Mouse (Mus musculus) heart, postnatal 0 days (tissue): ENCODE measurements around the gene Nop2. TPM values are rescaled to one million over a fixed set of nuclear protein-coding genes. Genes with fewer than 3 reads are reported as not detected.

Experiments
- ATAC-seq: fragments of 200-750 bp; cut with Nextera tagmentation; 2 replicates; pipeline ENCODE4 v1.8.0; 2017; ENCODE audit warnings: low read depth, moderate number of reproducible peaks, moderate library complexity; ENCODE audit not compliant: insufficient read depth
- DNase-seq: peaks from one replicate; pipeline ENCODE4 v3.0.0-alpha.2; 2016; ENCODE audit warnings: low spot score
- H3K27ac ChIP-seq: fragments of 300-500 bp; sonication (generic); 2 replicates; pipeline ENCODE4 v1.5.1; 2014; ENCODE audit warnings: low read depth, mild to moderate bottlenecking
- H3K27me3 ChIP-seq: fragments of 300-500 bp; sonication (generic); 2 replicates; pipeline ENCODE4 v1.6.1; 2014; ENCODE audit warnings: low read length, mixed read lengths; ENCODE audit not compliant: control insufficient read depth, insufficient read depth
- H3K36me3 ChIP-seq: fragments of 300-500 bp; sonication (generic); replicated peaks from 2 replicates; pipeline ENCODE4 v1.6.1; 2014; ENCODE audit warnings: low read length, mixed read lengths; ENCODE audit not compliant: control insufficient read depth, insufficient read depth
- H3K4me1 ChIP-seq: fragments of 300-500 bp; sonication (generic); 2 replicates; pipeline ENCODE4 v1.6.1; 2014; ENCODE audit warnings: antibody characterized with exemption; ENCODE audit not compliant: control insufficient read depth, insufficient read depth
- H3K4me2 ChIP-seq: fragments of 300-500 bp; sonication (generic); 2 replicates; pipeline ENCODE4 v1.6.1; 2014; ENCODE audit warnings: low read depth, mild to moderate bottlenecking, low read length, moderate library complexity
- H3K4me3 ChIP-seq: fragments of 300-500 bp; sonication (generic); 2 replicates; pipeline ENCODE4 v1.5.1; 2014; ENCODE audit warnings: low read depth, low read length
- H3K9ac ChIP-seq: fragments of 300-500 bp; sonication (generic); replicated peaks from 2 replicates; pipeline ENCODE4 v1.6.1; 2014; ENCODE audit warnings: low read depth, low read length, mixed read lengths
- H3K9me3 ChIP-seq: fragments of 300-500 bp; sonication (generic); replicated peaks from 2 replicates; pipeline ENCODE4 v1.6.1; 2016; ENCODE audit warnings: low read length; ENCODE audit not compliant: control insufficient read depth
- CTCF ChIP-seq: IDR thresholded peaks from 2 replicates; pipeline ENCODE4 v1.5.1; 2016; ENCODE audit warnings: antibody characterized with exemption, control low read depth, low read depth
- EP300 ChIP-seq: IDR thresholded peaks from 2 replicates; pipeline ENCODE4 v1.6.1; 2016; ENCODE audit warnings: antibody characterized with exemption, low read depth
- WGBS: fragments of 180-500 bp; shearing (Covaris S2); extraction: QIAGEN DNeasy Blood & Tissue Kit; methylation state at CpG from one replicate; pipeline ENCODE4 v1.1.7; 2014; 5-methylcytosine and 5-hydroxymethylcytosine counted together
- polyA plus RNA-seq: library from polyadenylated mRNA; unstranded; fragments of >200 nt; fragmentation: Nextera tagmentation; extraction: Ambion mirVana; gene quantifications from 2 replicates; pipeline ENCODE4 v1.2.1, GENCODE M21; 2015
- total RNA-seq: library from RNA; depleted of rRNA; stranded (reverse); fragments of >200 nt; gene quantifications from 2 replicates; pipeline ENCODE4 v1.2.3, GENCODE M21; 2014; ENCODE audit warnings: low replicate concordance

The Nop2 gene
- total and polyA plus RNA-seq, 2 experiments from 2014 or later: 22.9 to 25.3 TPM

DNA sequence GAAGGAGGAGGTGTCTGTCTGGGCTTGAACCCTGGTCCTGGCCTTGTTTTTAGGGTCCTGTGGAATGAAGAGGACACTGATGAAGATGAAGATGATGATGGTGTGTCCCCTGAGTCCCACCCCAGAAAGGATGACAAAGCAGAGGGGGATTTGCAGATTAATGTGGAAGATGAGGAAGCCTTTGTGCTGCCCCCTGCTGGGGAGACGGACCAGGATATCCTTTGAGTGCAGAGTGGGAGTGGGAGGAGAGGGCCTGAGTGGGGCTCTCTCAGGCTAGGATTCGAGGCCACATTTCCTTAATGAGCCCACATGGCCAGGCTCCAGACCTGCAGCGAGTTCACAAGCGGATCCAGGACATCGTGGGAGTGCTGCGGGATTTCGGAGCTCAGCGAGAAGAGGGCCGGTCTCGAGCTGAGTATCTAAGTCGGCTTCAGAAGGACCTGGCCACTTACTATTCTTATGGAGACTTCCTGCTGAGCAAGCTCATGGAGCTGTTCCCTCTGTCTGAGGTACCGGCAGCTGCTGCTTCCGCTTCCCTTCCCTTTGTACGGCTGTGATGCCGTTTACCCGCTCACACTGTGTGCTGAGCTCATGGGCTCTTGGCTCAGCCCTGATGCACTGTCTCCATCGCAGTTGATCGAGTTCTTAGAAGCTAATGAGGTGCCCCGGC, 5.4 kb downstream of the Nop2 start:
- DNase-seq: no peak
- WGBS: 87% methylated on average over 19 of the region's 19 CpGs
- H3K27ac ChIP-seq: no peak overlapping the region
- no peaks in the 10 kb centered on the region for H3K9me3 ChIP-seq
- no peak overlapping the region for H3K9ac ChIP-seq
- H3K4me2 ChIP-seq: no peak overlapping the region
- H3K27me3 ChIP-seq: no peaks in the 10 kb centered on the region
- H3K4me1 ChIP-seq: peaks cover 6% of the 10 kb centered on the region; the same call in 1 of the 2 replicates
- H3K36me3 ChIP-seq: peaks cover 86% of the 10 kb centered on the region
- peak; percentile 46 for TF ChIP-seq CTCF
- TF ChIP-seq EP300: no peak
- no peak for ATAC-seq
- no peak overlapping the region for H3K4me3 ChIP-seq

DNA sequence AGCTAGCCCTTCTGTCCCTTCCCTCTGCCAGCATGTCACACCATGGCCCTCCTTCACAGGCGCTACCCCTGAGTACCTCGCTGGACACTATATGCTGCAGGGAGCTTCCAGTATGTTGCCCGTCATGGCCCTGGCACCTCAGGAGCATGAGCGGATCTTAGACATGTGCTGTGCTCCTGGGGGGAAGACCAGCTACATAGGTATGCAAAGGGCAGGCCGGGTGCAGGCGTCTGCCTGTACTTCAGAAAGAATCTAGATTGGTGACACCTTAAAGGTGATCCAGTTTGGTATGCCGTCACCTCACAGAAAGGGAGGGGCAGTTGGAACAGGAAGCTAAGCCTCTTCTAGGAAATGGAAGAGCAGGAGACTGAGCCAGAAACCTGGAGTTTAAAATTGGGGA, 8.0 kb downstream of the Nop2 start:
- Histone ChIP-seq H3K27ac (no peak overlapping the region), H3K4me1 (no peaks in the 10 kb centered on the region), H3K4me2 (no peak overlapping the region), H3K36me3 (peaks cover 77% of the 10 kb centered on the region), H3K9ac (no peak overlapping the region), H3K9me3 (no peaks in the 10 kb centered on the region), H3K27me3 (no peaks in the 10 kb centered on the region), H3K4me3 (no peak overlapping the region)
- WGBS: 87% methylated on average over 7 of the region's 7 CpGs
- DNase-seq (no peak), ATAC-seq (no peak)
- TF ChIP-seq EP300: no peak
- no peak for TF ChIP-seq CTCF

DNA sequence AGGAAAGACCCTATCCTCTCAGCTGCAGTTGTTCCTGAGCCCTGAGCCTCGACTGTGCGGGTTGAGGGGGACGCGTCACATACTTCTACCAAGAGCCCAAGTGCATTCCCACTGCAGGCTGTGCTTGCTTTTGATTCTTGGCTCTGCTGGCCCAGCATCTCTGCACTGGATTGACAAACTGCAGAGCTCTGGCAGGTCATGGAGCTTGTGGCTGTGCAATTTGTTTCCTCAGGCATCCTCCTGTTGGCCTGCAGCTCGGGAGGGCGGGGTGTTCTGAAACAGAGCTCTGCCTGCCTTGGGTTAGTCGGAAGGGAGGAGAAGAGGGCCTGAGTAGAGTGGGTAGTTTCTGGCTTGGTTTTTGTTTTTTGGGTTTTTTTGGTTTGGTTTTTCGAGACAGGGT, 10.7 kb downstream of the Nop2 start:
- ATAC-seq (no peak), DNase-seq (no peak)
- H3K27ac ChIP-seq: no peak overlapping the region
- no peak overlapping the region for H3K4me2 ChIP-seq
- H3K4me1 ChIP-seq: peaks cover 18% of the 10 kb centered on the region
- H3K9ac ChIP-seq: no peak overlapping the region
- H3K9me3 ChIP-seq: no peaks in the 10 kb centered on the region
- H3K4me3 ChIP-seq: no peak overlapping the region
- no peaks in the 10 kb centered on the region for H3K27me3 ChIP-seq
- peaks cover 51% of the 10 kb centered on the region for H3K36me3 ChIP-seq
- 88% methylated on average over 8 of the region's 8 CpGs for WGBS
- TF ChIP-seq EP300 (no peak), CTCF (no peak)

GRCm38 (mm10) chr6:125143128-125143527, 11.4 kb downstream of the Nop2 start:
- Histone ChIP-seq H3K9ac (no peak overlapping the region), H3K9me3 (no peaks in the 10 kb centered on the region), H3K4me1 (peaks cover 25% of the 10 kb centered on the region), H3K4me3 (no peak overlapping the region), H3K36me3 (peaks cover 47% of the 10 kb centered on the region), H3K4me2 (no peak overlapping the region), H3K27ac (no peak overlapping the region), H3K27me3 (no peaks in the 10 kb centered on the region)
- no peak for ATAC-seq
- TF ChIP-seq CTCF (no peak), EP300 (no peak)
- 70% methylated on average over 3 of the region's 3 CpGs for WGBS
- no peak for DNase-seq

- TF ChIP-seq CTCF: no peak
- TF ChIP-seq EP300: no peak
- Histone ChIP-seq H3K36me3 (peaks cover 39% of the 10 kb centered on the region), H3K27me3 (no peaks in the 10 kb centered on the region), H3K9me3 (no peaks in the 10 kb centered on the region), H3K4me3 (no peak overlapping the region), H3K27ac (no peak overlapping the region), H3K4me1 (peaks cover 33% of the 10 kb centered on the region), H3K9ac (no peak overlapping the region), H3K4me2 (no peak overlapping the region)
- DNase-seq: no peak
- WGBS: 75% methylated on average over 9 of the region's 9 CpGs
- ATAC-seq: no peak
These were observed 12.2 kb downstream of the Nop2 start for GRCm38 (mm10) chr6:125143904-125144303.

DNA sequence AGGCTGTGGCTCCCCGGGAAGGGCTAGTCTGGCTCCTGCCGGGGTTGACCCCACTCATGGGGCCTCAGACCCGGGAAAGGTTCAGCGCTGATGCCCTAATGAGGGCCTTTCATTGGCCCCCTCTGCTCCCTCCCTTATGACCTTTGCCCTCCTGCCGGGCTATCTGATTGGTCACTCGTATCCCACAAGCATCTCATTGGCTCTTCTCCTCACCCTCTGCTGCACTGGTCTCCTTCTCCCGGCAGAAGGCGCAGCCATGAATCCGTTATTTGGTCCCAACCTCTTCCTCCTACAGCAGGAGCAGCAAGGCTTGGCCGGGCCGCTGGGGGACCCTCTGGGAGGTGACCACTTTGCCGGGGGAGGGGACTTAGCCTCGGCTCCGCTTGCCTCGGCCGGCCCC, 13.3 kb downstream of the Nop2 start, which contains the start of gene Iffo1:
Gene Iffo1, plus strand, starts transcription at position 241 of the 400 bp plus-strand sequence.
- under 1% methylated on average over 16 of the region's 16 CpGs for WGBS
- peak; percentile 86 for ATAC-seq
- H3K27me3 ChIP-seq: no peaks in the 10 kb centered on the region

More for the DNA sequence above, 13.3 kb downstream of the Nop2 start, which contains the start of gene Iffo1:
- Histone ChIP-seq H3K4me3 (peak within 1 kb of the TSS; percentile 83), H3K36me3 (peaks cover 28% of the 10 kb centered on the region), H3K4me1 (peaks cover 43% of the 10 kb centered on the region), H3K27ac (peak within 1 kb of the TSS; percentile 93), H3K9me3 (no peaks in the 10 kb centered on the region), H3K9ac (peak within 1 kb of the TSS; percentile 77), H3K4me2 (peak within 1 kb of the TSS; percentile 93)
- peak; percentile 96 for DNase-seq
- TF ChIP-seq EP300: no peak
- TF ChIP-seq CTCF: peak; percentile 58
